Mouse (Mus musculus) CH12.LX (cell line): ENCODE measurements around the gene Olfr896-ps1. TPM values are rescaled to one million over a fixed set of nuclear protein-coding genes. Genes with fewer than 3 reads are reported as not detected.

ENCODE experiments used
- DNase-seq: peaks from one replicate; pipeline ENCODE4 v3.0.0-alpha.2; 2013; ENCODE audit errors: extremely low read depth
- H3K27ac ChIP-seq: 2 replicates; pipeline ENCODE4 v1.5.1; 2012; ENCODE audit warnings: low read depth, mild to moderate bottlenecking, control low read depth, moderate library complexity; ENCODE audit not compliant: insufficient read depth
- H3K27me3 ChIP-seq: replicated peaks from 2 replicates; pipeline ENCODE3; 2012; ENCODE audit warnings: inconsistent platforms
- H3K36me3 ChIP-seq, 2 experiments: replicated peaks in 1 of 2; 2 replicates each; pipeline versions ENCODE3 to v1.6.1; 2012; ENCODE audit warnings: inconsistent platforms in 1 of 2, low read length in 1 of 2, mild to moderate bottlenecking in 1 of 2, mixed read lengths in 1 of 2, moderate library complexity in 1 of 2; ENCODE audit not compliant: control insufficient read depth in 1 of 2, insufficient read depth in 1 of 2
- H3K4me1 ChIP-seq, 2 experiments: 2 replicates each; pipeline ENCODE4 v1.6.1; 2012; ENCODE audit warnings: inconsistent platforms in 1 of 2, moderate library complexity in 1 of 2; ENCODE audit not compliant: insufficient read depth in 2 of 2, control insufficient read depth in 1 of 2
- H3K4me2 ChIP-seq: 2 replicates; pipeline ENCODE4 v1.6.1; 2012; ENCODE audit warnings: low read depth, mild to moderate bottlenecking, control low read depth; ENCODE audit not compliant: poor library complexity, insufficient read depth, severe bottlenecking
- H3K4me3 ChIP-seq, 3 experiments: fragments of 150-350 bp in 1 of 3; sonication (generic) in 1 of 3; replicated peaks in 1 of 3; 2 replicates each; pipeline versions ENCODE3 to v1.5.1; 2011 to 2012; ENCODE audit warnings: low read depth in 2 of 3, low read length in 2 of 3, mild to moderate bottlenecking in 2 of 3, moderate library complexity in 2 of 3, control low read depth in 1 of 3, improper control_type of control experiment in 1 of 3, inconsistent platforms in 1 of 3, mixed read lengths in 1 of 3; ENCODE audit not compliant: poor library complexity in 1 of 3
- H3K79me2 ChIP-seq: replicated peaks from 2 replicates; pipeline ENCODE4 v1.6.1; 2012; ENCODE audit warnings: mild to moderate bottlenecking, moderate library complexity; ENCODE audit not compliant: control insufficient read depth, poor library complexity, insufficient read depth, severe bottlenecking; ENCODE audit errors: extremely low read depth
- H3K9ac ChIP-seq: 2 replicates; pipeline ENCODE4 v1.6.1; 2012; ENCODE audit warnings: low read depth, mild to moderate bottlenecking, control low read depth, moderate library complexity; ENCODE audit not compliant: insufficient read depth
- H3K9me3 ChIP-seq: replicated peaks from 2 replicates; pipeline ENCODE3; 2012; ENCODE audit warnings: low read length, inconsistent platforms, mixed read lengths
- CTCF ChIP-seq, 2 experiments: IDR thresholded peaks in 1 of 2; conservative IDR thresholded peaks in 1 of 2; 2 replicates each; pipeline ENCODE4 v1.5.1; 2011 to 2012; ENCODE audit warnings: low read depth in 2 of 2, low read length in 2 of 2, improper control_type of control experiment in 1 of 2, inconsistent platforms in 1 of 2, mild to moderate bottlenecking in 1 of 2, moderate library complexity in 1 of 2
- E2F4 ChIP-seq: IDR thresholded peaks from 2 replicates; pipeline ENCODE4 v1.6.1; 2011; ENCODE audit warnings: low read depth, low read length, improper control_type of control experiment; ENCODE audit not compliant: insufficient replicate concordance
- GABPA ChIP-seq: IDR thresholded peaks from 2 replicates; pipeline ENCODE4 v1.6.1; 2012; ENCODE audit warnings: low read depth, low read length, improper control_type of control experiment, inconsistent platforms; ENCODE audit not compliant: insufficient replicate concordance
- HCFC1 ChIP-seq: IDR thresholded peaks from 2 replicates; pipeline ENCODE4 v1.6.1; 2012; ENCODE audit warnings: low read depth, mild to moderate bottlenecking, inconsistent platforms, low read length, improper control_type of control experiment
- KAT2A ChIP-seq: IDR thresholded peaks from 2 replicates; pipeline ENCODE4 v1.6.1; 2012; ENCODE audit warnings: low read length, improper control_type of control experiment, inconsistent platforms; ENCODE audit not compliant: insufficient replicate concordance
- MAFK ChIP-seq: IDR thresholded peaks from 2 replicates; pipeline ENCODE4 v1.6.1; 2011; ENCODE audit warnings: low read length, improper control_type of control experiment; ENCODE audit not compliant: insufficient replicate concordance
- MAX ChIP-seq: IDR thresholded peaks from 2 replicates; pipeline ENCODE4 v1.6.1; 2011; ENCODE audit warnings: low read length, improper control_type of control experiment
- MAZ ChIP-seq: IDR thresholded peaks from 2 replicates; pipeline ENCODE4 v1.6.1; 2012; ENCODE audit warnings: low read depth, mild to moderate bottlenecking, inconsistent platforms, low read length, improper control_type of control experiment, moderate library complexity
- MEF2A ChIP-seq: IDR thresholded peaks from 2 replicates; pipeline ENCODE4 v1.6.1; 2014; ENCODE audit warnings: low read depth, mild to moderate bottlenecking, inconsistent platforms, low read length, improper control_type of control experiment, borderline replicate concordance
- MXI1 ChIP-seq: IDR thresholded peaks from 2 replicates; pipeline ENCODE4 v1.6.1; 2011; ENCODE audit warnings: mild to moderate bottlenecking, low read depth, low read length, improper control_type of control experiment
- MYC ChIP-seq: IDR thresholded peaks from 2 replicates; pipeline ENCODE4 v1.6.1; 2011; ENCODE audit warnings: low read depth, mild to moderate bottlenecking, improper control_type of control experiment, low read length
- NRF1 ChIP-seq: IDR thresholded peaks from 2 replicates; pipeline ENCODE4 v1.6.1; 2014; ENCODE audit warnings: low read depth, mild to moderate bottlenecking, inconsistent platforms, low read length, improper control_type of control experiment, moderate library complexity
- PAX5 ChIP-seq: IDR thresholded peaks from 2 replicates; pipeline ENCODE4 v1.6.1; 2012; ENCODE audit warnings: low read length, inconsistent platforms, mixed read lengths
- POLR2A ChIP-seq: IDR thresholded peaks from 2 replicates; pipeline ENCODE4 v1.6.1; 2011; ENCODE audit warnings: low read depth, mild to moderate bottlenecking, improper control_type of control experiment, low read length
- POLR2AphosphoS2 ChIP-seq: IDR thresholded peaks from 2 replicates; pipeline ENCODE4 v1.6.1; 2011; ENCODE audit warnings: low read depth, low read length, improper control_type of control experiment
- RAD21 ChIP-seq: IDR thresholded peaks from 2 replicates; pipeline ENCODE4 v1.6.1; 2011; ENCODE audit warnings: low read depth, mild to moderate bottlenecking, low read length, improper control_type of control experiment, moderate library complexity
- SIN3A ChIP-seq: IDR thresholded peaks from 2 replicates; pipeline ENCODE4 v1.6.1; 2012; ENCODE audit warnings: low read length, improper control_type of control experiment, inconsistent platforms
- TBP ChIP-seq: conservative IDR thresholded peaks from 2 replicates; pipeline ENCODE4 v1.6.1; 2011; ENCODE audit warnings: low read depth, low read length, improper control_type of control experiment
- USF1 ChIP-seq: IDR thresholded peaks from 2 replicates; pipeline ENCODE4 v1.6.1; 2014; ENCODE audit warnings: low read depth, mild to moderate bottlenecking, inconsistent platforms, low read length, improper control_type of control experiment
- ZC3H11A ChIP-seq: IDR thresholded peaks from 2 replicates; pipeline ENCODE4 v1.6.1; 2012; ENCODE audit warnings: low read depth, mild to moderate bottlenecking, inconsistent platforms, low read length, improper control_type of control experiment
- ZKSCAN1 ChIP-seq: IDR thresholded peaks from 2 replicates; pipeline ENCODE4 v1.6.1; 2012; ENCODE audit warnings: low read depth, inconsistent platforms, low read length, improper control_type of control experiment, borderline replicate concordance
- ZNF384 ChIP-seq: IDR thresholded peaks from 2 replicates; pipeline ENCODE4 v1.6.1; 2012; ENCODE audit warnings: low read depth, low read length, improper control_type of control experiment, inconsistent platforms
- dilution Hi-C: fragments of 300-500 bp; cut with MboI; formaldehyde crosslinking; loops from 2 replicates; pipeline ENCODE4 v1.14.3; 2020; ENCODE audit warnings: low sequenced_read_pairs; ENCODE audit not compliant: extremely low pct_unique_long_range_greater_than_20kb, extremely low pct_ligation_motif_present
- in situ Hi-C: fragments of 300-500 bp; cut with MboI; formaldehyde crosslinking; loops from 3 replicates; pipeline ENCODE4 v1.14.3; 2019; ENCODE audit warnings: low sequenced_read_pairs, low pct_ligation_motif_present, low pct_unique_long_range_greater_than_20kb, mixed read lengths
- polyA plus RNA-seq: library from polyadenylated mRNA; unstranded; fragments of >175 nt; gene quantifications from 2 replicates; pipeline ENCODE4 v1.2.1, GENCODE M21; 2012; ENCODE audit warnings: low read depth; ENCODE audit not compliant: insufficient read length
- total RNA-seq, 2 experiments: library from RNA; depleted of rRNA; stranded (reverse); fragments of 300-350 nt in 1 of 2; fragments of >200 nt in 1 of 2; gene quantifications; 2 replicates each; pipeline ENCODE4 v1.2.3; 2012 to 2014

The Olfr896-ps1 gene
- not detected in 2 replicates for total RNA-seq (2012; rRNA removed)
- not detected in 2 replicates for total RNA-seq (2014; rRNA removed)
- polyA plus RNA-seq = not detected in 2 replicates

- H3K27me3 ChIP-seq = no peaks in the 10 kb centered on the region
- H3K27ac ChIP-seq = no peak within 1 kb of the TSS
- H3K4me3 ChIP-seq = no peak within 1 kb of the TSS
- no peak for DNase-seq
- H3K9ac ChIP-seq = no peak within 1 kb of the TSS
- in situ Hi-C loops (no loop called here), dilution Hi-C loops (no loop called here)
- H3K79me2 ChIP-seq = no peaks in the 10 kb centered on the region
- H3K9me3 ChIP-seq = no peaks in the 10 kb centered on the region
- no peak within 1 kb of the TSS for H3K4me2 ChIP-seq
- peaks cover 0 to 8% of the 10 kb centered on the region in 2 experiments; a peak in 1 of 4 replicates for H3K4me1 ChIP-seq
- H3K36me3 ChIP-seq = no peaks in the 10 kb centered on the region
- no peak for TF ChIP-seq ZKSCAN1
- TF ChIP-seq POLR2A = no peak
- no peak for TF ChIP-seq KAT2A
- no peak for TF ChIP-seq CTCF (conservative IDR thresholded peaks at IDR 0.05 in 1 of 2, IDR thresholded peaks at IDR 0.05 in 1 of 2; ENCODE audit: low read depth in 2 of 2, low read length in 2 of 2)
- no peak for TF ChIP-seq MEF2A
- TF ChIP-seq MAFK = no peak
- TF ChIP-seq E2F4 = no peak
- TF ChIP-seq SIN3A = no peak
- TF ChIP-seq RAD21 = no peak
- no peak for TF ChIP-seq TBP
- no peak for TF ChIP-seq ZNF384
- TF ChIP-seq HCFC1 = no peak
- no peak for TF ChIP-seq MAZ
- no peak for TF ChIP-seq PAX5
- TF ChIP-seq NRF1 = no peak
Measured at GRCm38 (mm10) chr9:38290807-38291206, at the start of gene Olfr896-ps1. Olfr896-ps1 (plus strand) TSS chr9:38291107.

DNA sequence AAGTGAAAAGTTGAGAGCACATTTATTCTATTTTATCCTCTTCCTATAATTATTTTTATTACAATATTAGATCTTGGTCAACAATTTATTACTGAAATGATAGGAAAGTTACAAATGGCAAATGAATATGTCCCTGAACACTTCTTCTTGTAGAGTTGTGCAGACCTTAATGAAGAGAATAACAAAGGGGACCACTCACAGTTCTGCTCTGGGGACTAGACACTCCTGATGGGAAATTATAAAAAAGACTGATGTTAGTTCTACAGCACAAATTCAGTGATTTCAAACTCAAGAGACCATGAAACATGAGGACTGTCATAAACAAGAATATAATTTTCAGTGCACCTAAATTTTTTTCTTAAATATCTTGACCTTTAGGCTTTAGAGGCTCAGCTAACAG lies 38.4 kb upstream of the Olfr896-ps1 start, which contains the start of gene Olfr143:
Olfr143 (plus strand) TSS at position 301 of the 400 bp plus-strand sequence.
- no peak for DNase-seq
- in situ Hi-C loops = no loop called here
- Histone ChIP-seq H3K36me3 (no peaks in the 10 kb centered on the region), H3K79me2 (no peaks in the 10 kb centered on the region), H3K9ac (no peak within 1 kb of the TSS), H3K27me3 (no peaks in the 10 kb centered on the region), H3K9me3 (no peaks in the 10 kb centered on the region), H3K4me1 (no peaks in the 10 kb centered on the region), H3K4me3 (no peak within 1 kb of the TSS), H3K4me2 (no peak within 1 kb of the TSS), H3K27ac (no peak within 1 kb of the TSS)
- dilution Hi-C loops = no loop called here
- TF ChIP-seq ZC3H11A (no peak), MAZ (no peak), MXI1 (no peak), MAX (no peak), TBP (no peak), SIN3A (no peak), USF1 (no peak), GABPA (no peak), POLR2AphosphoS2 (no peak), MYC (no peak)
